Mouse (Mus musculus): Measurements from ENCODE around the gene Adk. TPM values are rescaled to one million over a fixed set of nuclear protein-coding genes. Genes with fewer than 3 reads are reported as not detected.

Gene Adk
- total and polyA plus RNA-seq, 3 experiments, result 104 to 253 (median 212) TPM

DNA sequence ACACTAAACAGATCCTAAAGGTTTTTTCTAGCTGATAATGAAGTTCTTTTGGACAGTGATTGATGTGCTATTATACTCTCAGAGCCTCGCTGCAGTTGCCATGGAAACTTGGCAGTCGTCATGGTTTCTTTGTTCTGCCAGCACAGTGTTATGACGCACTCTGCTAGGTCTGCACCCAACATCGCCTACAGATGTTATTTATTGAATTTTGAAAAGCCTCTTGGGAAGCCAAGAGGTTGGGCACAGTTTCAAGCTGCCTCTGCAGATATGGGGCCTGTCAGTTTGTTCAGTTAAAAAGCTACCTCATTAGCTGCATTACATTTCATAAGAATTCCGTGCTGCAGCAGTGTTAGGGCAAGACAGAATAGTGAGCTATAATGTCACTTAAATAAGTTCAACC, 316.8 kb downstream of the Adk start:
- peaks cover 5% of the 10 kb centered on the region for H3K36me3 ChIP-seq (ENCODE audit: control insufficient read depth, insufficient read depth, low read length)
- no peak for TF ChIP-seq EP300 (IDR thresholded peaks at IDR 0.05; ENCODE audit: insufficient read depth, low read depth, low read length)
- no peak for TF ChIP-seq POLR2A (IDR thresholded peaks at IDR 0.05; ENCODE audit: insufficient read depth, low read depth, low read length)
- no peak for TF ChIP-seq CTCF (IDR thresholded peaks at IDR 0.05)
- no peak overlapping the region for H3K4me3 ChIP-seq
- H3K27ac ChIP-seq, result peak overlapping the region; percentile 21; the same call in 1 of the 2 replicates
- H3K79me2 ChIP-seq (replicated peaks; ENCODE audit: control insufficient read depth, insufficient read depth, low read length), result no peaks in the 10 kb centered on the region
- DNase-seq, result peak; percentile 73 to 82
- no peak overlapping the region for H3K9ac ChIP-seq (ENCODE audit: low read depth, low read length)
- no peaks in the 10 kb centered on the region for H3K27me3 ChIP-seq (ENCODE audit: control insufficient read depth, insufficient read depth, low read length)
- H3K4me1 ChIP-seq (ENCODE audit: control insufficient read depth, insufficient read depth, low read length), result peaks cover 6% of the 10 kb centered on the region
- WGBS, result 11% methylated on average over 5 of the region's 5 CpGs
- intact Hi-C loops (cut with DNase I), result no loop called here

DNA sequence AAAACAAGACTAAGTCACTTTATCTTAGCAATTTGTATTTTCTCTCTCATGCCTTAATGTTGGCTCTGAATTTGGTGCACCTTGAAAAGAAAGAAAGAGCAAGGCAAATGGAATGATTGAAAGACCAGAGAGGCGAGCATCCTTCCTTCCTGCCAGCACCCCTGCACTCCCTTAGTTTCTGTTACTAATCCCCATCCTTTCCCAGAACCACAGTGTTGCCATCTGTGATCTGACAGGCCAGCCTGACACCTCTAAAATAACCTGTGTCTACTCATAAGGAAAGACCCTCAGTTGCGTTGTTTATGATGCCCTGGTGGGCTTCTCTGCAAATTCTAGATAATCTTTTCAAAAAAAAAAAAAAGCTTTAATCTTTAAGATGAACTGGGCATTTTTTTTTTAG, 319.6 kb downstream of the Adk start:
- Histone ChIP-seq H3K36me3 (ENCODE audit: control insufficient read depth, insufficient read depth, low read length) (peaks cover 5% of the 10 kb centered on the region), H3K27ac (no peak overlapping the region), H3K4me3 (no peak overlapping the region), H3K27me3 (ENCODE audit: control insufficient read depth, insufficient read depth, low read length) (no peaks in the 10 kb centered on the region), H3K9ac (ENCODE audit: low read depth, low read length) (no peak overlapping the region), H3K79me2 (replicated peaks; ENCODE audit: control insufficient read depth, insufficient read depth, low read length) (no peaks in the 10 kb centered on the region), H3K4me1 (ENCODE audit: control insufficient read depth, insufficient read depth, low read length) (peaks cover 4% of the 10 kb centered on the region)
- WGBS, result 91% methylated on average over 2 of the region's 2 CpGs
- TF ChIP-seq EP300 (IDR thresholded peaks at IDR 0.05; ENCODE audit: insufficient read depth, low read depth, low read length), result no peak
- no peak for TF ChIP-seq POLR2A (IDR thresholded peaks at IDR 0.05; ENCODE audit: insufficient read depth, low read depth, low read length)
- TF ChIP-seq CTCF (IDR thresholded peaks at IDR 0.05), result no peak
- no peak for DNase-seq
- intact Hi-C loops (cut with DNase I), result no loop called here

DNA sequence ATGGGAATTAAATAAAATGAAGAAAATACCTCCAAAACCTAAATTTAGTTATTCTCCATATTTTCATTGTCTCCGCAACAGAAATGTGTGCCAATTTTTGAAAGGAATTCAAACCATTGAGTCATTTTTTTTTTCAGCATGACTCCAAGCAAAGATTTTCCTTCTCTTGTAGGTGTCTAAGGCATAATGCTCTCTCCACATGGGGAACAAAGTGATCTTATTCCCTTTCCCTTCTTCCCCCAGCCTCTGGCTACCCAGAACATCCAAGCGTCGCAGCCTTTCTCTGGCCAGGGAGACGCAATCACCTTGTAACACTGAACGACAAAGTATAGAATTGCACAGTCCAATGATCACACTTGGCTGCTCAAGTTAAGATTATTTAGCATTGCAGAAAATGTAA, 320.3 kb downstream of the Adk start:
- DNase-seq, result no peak
- 95% methylated on average over 5 of the region's 5 CpGs for whole genome bisulfite sequencing
- intact Hi-C loops (cut with DNase I), result no loop called here
- Histone ChIP-seq H3K4me3 (no peak overlapping the region), H3K27me3 (ENCODE audit: control insufficient read depth, insufficient read depth, low read length) (no peaks in the 10 kb centered on the region), H3K27ac (no peak overlapping the region), H3K9ac (ENCODE audit: low read depth, low read length) (no peak overlapping the region), H3K79me2 (replicated peaks; ENCODE audit: control insufficient read depth, insufficient read depth, low read length) (no peaks in the 10 kb centered on the region), H3K4me1 (ENCODE audit: control insufficient read depth, insufficient read depth, low read length) (peaks cover 4% of the 10 kb centered on the region), H3K36me3 (ENCODE audit: control insufficient read depth, insufficient read depth, low read length) (peaks cover 5% of the 10 kb centered on the region)
- TF ChIP-seq POLR2A (IDR thresholded peaks at IDR 0.05; ENCODE audit: insufficient read depth, low read depth, low read length) (no peak), CTCF (IDR thresholded peaks at IDR 0.05) (no peak), EP300 (IDR thresholded peaks at IDR 0.05; ENCODE audit: insufficient read depth, low read depth, low read length) (no peak)

DNA sequence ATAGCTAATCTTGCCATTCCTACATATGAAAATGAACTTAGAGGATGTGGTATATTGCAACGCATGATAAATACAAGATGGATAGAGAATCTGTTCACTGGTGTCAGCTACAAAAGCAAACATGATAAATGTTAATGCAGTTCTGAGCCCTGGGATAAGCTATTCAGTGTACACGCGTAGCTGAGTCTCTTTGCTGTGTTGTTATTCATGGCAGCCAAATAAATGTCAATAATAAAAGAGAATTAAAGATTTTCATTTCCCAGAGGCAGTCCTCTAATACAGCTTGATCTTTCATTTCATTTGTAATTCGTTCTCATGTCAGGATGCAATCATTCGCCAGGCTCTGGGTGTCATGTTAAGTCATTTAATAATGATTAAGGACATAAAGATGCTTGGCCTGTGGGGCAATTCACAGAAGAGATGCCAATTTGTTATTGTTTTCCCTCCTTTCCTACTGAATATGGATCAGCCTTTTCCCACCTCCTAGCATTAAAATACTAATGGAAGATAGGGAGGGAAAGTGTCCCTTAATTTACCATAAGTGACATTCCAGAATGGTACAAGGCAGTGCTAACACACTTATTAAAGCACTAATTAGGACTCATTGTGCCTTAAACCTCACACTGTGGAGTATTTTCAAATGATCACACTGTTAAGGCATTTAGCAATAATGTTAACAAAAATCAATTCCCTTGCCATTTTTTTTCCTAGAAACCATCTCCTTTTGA, 331.5 kb downstream of the Adk start:
- intact Hi-C loops (cut with DNase I), result no loop called here
- DNase-seq, result no peak
- H3K9ac ChIP-seq (ENCODE audit: low read depth, low read length), result no peak overlapping the region
- TF ChIP-seq EP300 (IDR thresholded peaks at IDR 0.05; ENCODE audit: insufficient read depth, low read depth, low read length) (no peak), CTCF (IDR thresholded peaks at IDR 0.05) (no peak), POLR2A (IDR thresholded peaks at IDR 0.05; ENCODE audit: insufficient read depth, low read depth, low read length) (no peak)
- H3K27me3 ChIP-seq (ENCODE audit: control insufficient read depth, insufficient read depth, low read length), result no peaks in the 10 kb centered on the region
- H3K4me1 ChIP-seq (ENCODE audit: control insufficient read depth, insufficient read depth, low read length), result no peaks in the 10 kb centered on the region
- H3K27ac ChIP-seq, result no peak overlapping the region
- H3K36me3 ChIP-seq (ENCODE audit: control insufficient read depth, insufficient read depth, low read length), result no peaks in the 10 kb centered on the region
- no peak overlapping the region for H3K4me3 ChIP-seq
- no peaks in the 10 kb centered on the region; the same call in 1 of the 2 replicates for H3K79me2 ChIP-seq (replicated peaks; ENCODE audit: control insufficient read depth, insufficient read depth, low read length)
- 95% methylated on average over 5 of the region's 5 CpGs for WGBS

DNA sequence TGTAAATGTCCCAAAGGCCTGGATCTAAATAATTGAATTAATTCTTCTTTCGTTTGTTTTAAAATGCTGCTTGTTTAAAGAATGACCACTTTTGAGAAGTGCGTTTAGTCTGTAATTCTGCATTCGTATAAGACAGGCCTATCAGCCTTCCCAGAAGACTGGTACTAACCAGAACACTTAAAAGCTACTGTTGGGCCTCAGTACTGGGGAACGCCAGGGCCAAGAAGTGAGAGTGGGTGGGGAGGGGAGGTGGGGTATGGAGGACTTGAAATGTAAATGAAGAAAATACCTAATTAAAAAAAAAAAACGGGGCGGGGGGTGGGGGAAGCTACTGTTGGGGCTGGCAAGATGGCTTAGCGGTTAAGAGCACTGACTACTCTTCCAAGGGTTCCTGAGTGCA, 347.1 kb downstream of the Adk start:
- H3K27me3 ChIP-seq (ENCODE audit: control insufficient read depth, insufficient read depth, low read length), result no peaks in the 10 kb centered on the region
- no peak overlapping the region for H3K9ac ChIP-seq (ENCODE audit: low read depth, low read length)
- no peaks in the 10 kb centered on the region for H3K4me1 ChIP-seq (ENCODE audit: control insufficient read depth, insufficient read depth, low read length)
- H3K79me2 ChIP-seq (replicated peaks; ENCODE audit: control insufficient read depth, insufficient read depth, low read length), result no peaks in the 10 kb centered on the region
- DNase-seq, result no peak
- no peak for TF ChIP-seq CTCF (IDR thresholded peaks at IDR 0.05)
- no peak for TF ChIP-seq POLR2A (IDR thresholded peaks at IDR 0.05; ENCODE audit: insufficient read depth, low read depth, low read length)
- no peak for TF ChIP-seq EP300 (IDR thresholded peaks at IDR 0.05; ENCODE audit: insufficient read depth, low read depth, low read length)
- intact Hi-C loops (cut with DNase I), result no loop called here
- WGBS, result 96% methylated on average over 7 of the region's 7 CpGs
- H3K27ac ChIP-seq, result no peak overlapping the region
- no peak overlapping the region for H3K4me3 ChIP-seq
- no peaks in the 10 kb centered on the region for H3K36me3 ChIP-seq (ENCODE audit: control insufficient read depth, insufficient read depth, low read length)

DNA sequence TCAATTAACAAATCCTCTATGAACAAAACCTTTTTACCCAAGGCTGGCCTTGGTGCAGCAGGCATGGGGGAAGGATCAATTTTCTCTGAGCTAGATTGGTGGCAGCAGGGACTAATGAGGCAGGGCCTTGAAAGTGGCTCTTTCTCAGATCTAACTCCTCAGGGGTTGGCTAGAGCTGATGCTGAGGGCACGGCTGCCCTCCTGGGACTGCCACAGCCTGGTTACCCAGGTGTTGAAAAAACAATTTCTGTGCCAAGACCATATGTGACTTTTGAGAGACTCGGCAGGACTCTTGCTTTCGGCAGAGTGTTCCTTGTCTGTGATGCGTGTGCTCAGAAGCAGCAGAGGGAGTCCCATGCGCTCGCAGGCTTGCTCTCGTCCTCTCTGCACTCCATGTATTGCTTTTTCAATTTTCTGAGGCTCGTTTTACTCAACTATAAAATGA, 349.8 kb downstream of the Adk start:
- TF ChIP-seq POLR2A (IDR thresholded peaks at IDR 0.05; ENCODE audit: insufficient read depth, low read depth, low read length) (no peak), CTCF (IDR thresholded peaks at IDR 0.05) (no peak), EP300 (IDR thresholded peaks at IDR 0.05; ENCODE audit: insufficient read depth, low read depth, low read length) (no peak)
- Histone ChIP-seq H3K4me3 (no peak overlapping the region), H3K9ac (ENCODE audit: low read depth, low read length) (no peak overlapping the region), H3K36me3 (ENCODE audit: control insufficient read depth, insufficient read depth, low read length) (no peaks in the 10 kb centered on the region), H3K27ac (no peak overlapping the region), H3K79me2 (replicated peaks; ENCODE audit: control insufficient read depth, insufficient read depth, low read length) (no peaks in the 10 kb centered on the region; the same call in 1 of the 2 replicates), H3K27me3 (ENCODE audit: control insufficient read depth, insufficient read depth, low read length) (no peaks in the 10 kb centered on the region), H3K4me1 (ENCODE audit: control insufficient read depth, insufficient read depth, low read length) (no peaks in the 10 kb centered on the region)
- intact Hi-C loops (cut with DNase I), result loop anchor here (5.0 kb wide), 1 partner anchor 45 kb away; no protein-coding TSS in a partner anchor
- no peak for DNase-seq
- WGBS, result 65% methylated on average over 8 of the region's 8 CpGs

Data from heart, adult 2 months (tissue).